Mouse (Mus musculus) G1E (cell line): ENCODE results near the gene Slc37a1.

Experiments
- CTCF ChIP-seq: IDR thresholded peaks from 2 replicates; pipeline ENCODE4 v1.5.1; 2012; ENCODE audit warnings: low read depth, low read length, inconsistent platforms, mixed read lengths
- POLR2AphosphoS5 ChIP-seq: IDR thresholded peaks from 2 replicates; pipeline ENCODE4 v1.6.1; 2012; ENCODE audit warnings: low read depth, low read length, inconsistent platforms; ENCODE audit not compliant: insufficient replicate concordance
- TAL1 ChIP-seq: conservative IDR thresholded peaks from 2 replicates; pipeline ENCODE4 v1.6.1; 2012; ENCODE audit warnings: low read depth, low read length, inconsistent platforms, mixed read lengths

- TF ChIP-seq CTCF (no peak), POLR2AphosphoS5 (no peak), TAL1 (no peak)
These were observed 6.3 kb upstream of the Slc37a1 start for GRCm38 (mm10) chr17:31280269-31280668.
